Mouse (Mus musculus): ENCODE results near the gene Pmepa1. TPM values are rescaled to one million over a fixed set of nuclear protein-coding genes. Genes with fewer than 3 reads are reported as not detected.

Gene Pmepa1
- polyA plus RNA-seq, 1 experiment from 2014 or later = 5.6 TPM

DNA sequence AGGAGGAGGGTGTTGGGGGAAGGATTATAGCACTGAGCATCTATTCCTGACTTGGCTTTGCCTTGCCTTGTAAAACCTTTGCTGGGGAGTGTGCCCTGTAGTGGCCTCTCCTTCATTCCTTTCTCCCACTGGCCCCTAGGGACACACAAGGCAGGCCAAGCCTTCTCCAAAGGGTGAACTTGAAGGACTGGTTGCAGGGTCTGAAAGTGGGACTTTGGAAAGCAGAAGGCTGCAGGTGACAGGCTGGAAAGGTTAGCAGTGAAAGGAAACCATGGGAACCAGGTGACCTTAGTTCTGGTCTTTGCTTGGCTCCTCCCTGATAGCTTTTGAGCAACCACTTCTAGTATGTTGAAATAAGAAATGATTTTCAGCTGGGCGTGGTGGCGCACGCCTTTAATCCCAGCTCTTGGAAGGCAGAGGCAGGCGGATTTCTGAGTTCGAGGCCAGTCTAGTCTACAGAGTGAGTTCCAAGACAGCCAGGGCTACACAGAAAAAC lies 58.5 kb downstream of the Pmepa1 start:
- Histone ChIP-seq H3K9ac (no peak overlapping the region), H3K4me2 (replicated peaks) (no peak overlapping the region), H3K9me3 (replicated peaks) (peaks cover 4% of the 10 kb centered on the region), H3K36me3 (no peaks in the 10 kb centered on the region), H3K27ac (no peak overlapping the region), H3K4me1 (no peaks in the 10 kb centered on the region), H3K27me3 (no peaks in the 10 kb centered on the region), H3K4me3 (no peak overlapping the region)
- ATAC-seq (ENCODE audit: low FRiP score) = no peak
- WGBS = 86% methylated on average over 5 of the region's 5 CpGs

GRCm38 (mm10) chr2:173217246-173217645 lies 59.1 kb downstream of the Pmepa1 start:
- WGBS = 72% methylated on average over 3 of the region's 3 CpGs
- no peaks in the 10 kb centered on the region for H3K36me3 ChIP-seq
- H3K9ac ChIP-seq = no peak overlapping the region
- H3K4me2 ChIP-seq (replicated peaks) = no peak overlapping the region
- H3K27me3 ChIP-seq = no peaks in the 10 kb centered on the region
- no peaks in the 10 kb centered on the region for H3K4me1 ChIP-seq
- H3K4me3 ChIP-seq = no peak overlapping the region
- ATAC-seq (ENCODE audit: low FRiP score) = no peak
- H3K27ac ChIP-seq = no peak overlapping the region
- H3K9me3 ChIP-seq (replicated peaks) = peaks cover 4% of the 10 kb centered on the region

DNA sequence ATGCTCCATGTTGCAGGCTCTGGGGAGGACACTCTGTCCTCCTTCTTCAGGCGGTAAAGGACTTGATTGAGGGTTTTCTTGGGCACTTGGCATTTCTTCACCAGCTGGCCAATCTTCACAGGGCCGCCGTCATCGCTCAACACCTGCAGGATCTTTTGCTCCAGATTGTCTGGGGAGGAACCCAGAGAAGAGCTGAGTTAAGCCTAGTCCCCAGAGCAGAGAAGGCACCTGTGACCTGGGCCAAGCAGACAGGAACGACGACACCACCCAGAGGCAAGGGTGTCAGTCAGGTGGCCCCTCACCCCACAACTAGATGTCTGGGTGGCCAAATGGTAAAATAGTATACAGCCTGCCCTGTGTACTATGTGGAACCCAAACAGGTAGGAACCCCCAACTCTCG lies 59.5 kb downstream of the Pmepa1 start:
- H3K27ac ChIP-seq = no peak overlapping the region
- H3K27me3 ChIP-seq = no peaks in the 10 kb centered on the region
- no peak overlapping the region for H3K9ac ChIP-seq
- H3K4me3 ChIP-seq = no peak overlapping the region
- H3K4me1 ChIP-seq = no peaks in the 10 kb centered on the region
- H3K36me3 ChIP-seq = no peaks in the 10 kb centered on the region
- peaks cover 4% of the 10 kb centered on the region for H3K9me3 ChIP-seq (replicated peaks)
- no peak overlapping the region for H3K4me2 ChIP-seq (replicated peaks)
- WGBS = 91% methylated on average over 7 of the region's 7 CpGs
- no peak for ATAC-seq (ENCODE audit: low FRiP score)

GRCm38 (mm10) chr2:173212227-173212626 lies 64.1 kb downstream of the Pmepa1 start:
- ATAC-seq (ENCODE audit: low FRiP score) = no peak
- Histone ChIP-seq H3K4me2 (replicated peaks) (no peak overlapping the region), H3K9ac (no peak overlapping the region), H3K27ac (no peak overlapping the region), H3K36me3 (no peaks in the 10 kb centered on the region), H3K4me1 (no peaks in the 10 kb centered on the region), H3K27me3 (no peaks in the 10 kb centered on the region), H3K4me3 (no peak overlapping the region), H3K9me3 (replicated peaks) (no peaks in the 10 kb centered on the region)
- WGBS = 70% methylated on average over 4 of the region's 4 CpGs

GRCm38 (mm10) chr2:173209091-173209815 lies 67.1 kb downstream of the Pmepa1 start:
- H3K36me3 ChIP-seq = no peaks in the 10 kb centered on the region
- H3K27ac ChIP-seq = no peak overlapping the region
- no peaks in the 10 kb centered on the region for H3K27me3 ChIP-seq
- H3K9me3 ChIP-seq (replicated peaks) = peaks cover 5% of the 10 kb centered on the region; the same call in 1 of the 2 replicates
- no peak for ATAC-seq (ENCODE audit: low FRiP score)
- H3K9ac ChIP-seq = no peak overlapping the region
- WGBS = 91% methylated on average over 7 of the region's 7 CpGs
- no peak overlapping the region for H3K4me3 ChIP-seq
- no peaks in the 10 kb centered on the region for H3K4me1 ChIP-seq
- H3K4me2 ChIP-seq (replicated peaks) = no peak overlapping the region

GRCm38 (mm10) chr2:173207051-173207450 lies 69.3 kb downstream of the Pmepa1 start:
- no peak overlapping the region for H3K4me2 ChIP-seq (replicated peaks)
- WGBS = 94% methylated on average over 3 of the region's 3 CpGs
- ATAC-seq (ENCODE audit: low FRiP score) = no peak
- no peak overlapping the region for H3K9ac ChIP-seq
- peaks cover 5% of the 10 kb centered on the region; the same call in 1 of the 2 replicates for H3K9me3 ChIP-seq (replicated peaks)
- H3K4me1 ChIP-seq = 0 out of 2 replicates have a peak, but pooled peaks cover 2% of the 10 kb centered on the region
- no peaks in the 10 kb centered on the region for H3K27me3 ChIP-seq
- H3K27ac ChIP-seq = no peak overlapping the region
- H3K4me3 ChIP-seq = no peak overlapping the region
- H3K36me3 ChIP-seq = no peaks in the 10 kb centered on the region

GRCm38 (mm10) chr2:173205563-173206099 lies 70.7 kb downstream of the Pmepa1 start:
- H3K4me1 ChIP-seq = 0 out of 2 replicates have a peak, but pooled peaks cover 2% of the 10 kb centered on the region
- H3K27me3 ChIP-seq = no peaks in the 10 kb centered on the region
- 94% methylated on average over 14 of the region's 14 CpGs for WGBS
- no peaks in the 10 kb centered on the region for H3K36me3 ChIP-seq
- H3K4me2 ChIP-seq (replicated peaks) = no peak overlapping the region
- no peak overlapping the region for H3K4me3 ChIP-seq
- no peak overlapping the region for H3K9ac ChIP-seq
- peaks cover 5% of the 10 kb centered on the region; the same call in 1 of the 2 replicates for H3K9me3 ChIP-seq (replicated peaks)
- ATAC-seq (ENCODE audit: low FRiP score) = no peak
- no peak overlapping the region for H3K27ac ChIP-seq

DNA sequence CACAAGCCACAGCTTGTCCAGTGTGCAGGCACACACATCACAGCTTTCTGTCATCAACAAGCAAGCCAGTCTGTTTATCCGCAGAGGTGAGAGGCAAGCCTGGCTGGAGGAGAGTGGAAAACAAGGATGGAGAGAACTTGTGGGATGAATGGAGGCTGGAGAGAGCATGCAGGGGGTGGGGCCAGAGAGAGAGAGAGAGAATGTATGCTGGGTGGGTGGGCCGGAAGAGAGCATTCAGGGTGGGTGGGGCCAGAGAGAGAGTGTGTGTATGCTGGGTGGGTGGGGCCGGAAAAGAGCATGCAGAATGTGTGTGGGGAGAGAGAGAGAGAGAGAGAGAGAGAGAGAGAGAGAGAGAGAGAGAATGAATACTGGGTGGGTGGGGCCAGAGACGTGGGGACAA lies 71.7 kb downstream of the Pmepa1 start:
- Histone ChIP-seq H3K27me3 (no peaks in the 10 kb centered on the region), H3K9ac (no peak overlapping the region)

DNA sequence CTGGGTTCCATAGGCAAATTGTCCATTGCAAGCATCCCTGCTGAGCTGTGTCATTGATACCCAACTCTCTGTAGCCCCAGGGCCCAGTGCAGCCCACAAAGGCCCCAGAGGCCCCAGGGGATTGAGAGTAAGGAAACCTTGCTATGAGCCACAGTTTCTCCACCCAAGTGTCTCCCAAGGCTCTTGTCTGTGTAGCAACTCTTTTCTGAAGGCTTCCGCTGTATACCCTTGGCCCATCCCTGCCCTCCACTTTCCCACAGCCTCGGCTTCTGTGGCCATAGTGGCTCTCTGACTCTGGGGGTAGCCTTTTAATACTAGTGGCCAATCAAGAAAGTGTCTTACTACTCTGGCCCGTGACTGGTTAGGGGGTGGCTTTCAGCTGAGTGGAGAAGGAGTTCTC lies 72.6 kb downstream of the Pmepa1 start:
- no peak for ATAC-seq (ENCODE audit: low FRiP score)
- H3K36me3 ChIP-seq = no peaks in the 10 kb centered on the region
- 0 out of 2 replicates have a peak, but pooled peaks cover 2% of the 10 kb centered on the region for H3K4me1 ChIP-seq
- H3K4me2 ChIP-seq (replicated peaks) = no peak overlapping the region
- H3K27me3 ChIP-seq = no peaks in the 10 kb centered on the region
- no peak overlapping the region for H3K9ac ChIP-seq
- H3K9me3 ChIP-seq (replicated peaks) = peaks cover 5% of the 10 kb centered on the region; the same call in 1 of the 2 replicates
- WGBS = 85% methylated on average over 3 of the region's 3 CpGs
- H3K4me3 ChIP-seq = no peak overlapping the region
- no peak overlapping the region for H3K27ac ChIP-seq

More for the DNA sequence above, 71.7 kb downstream of the Pmepa1 start:
- 53% methylated on average over 4 of the region's 4 CpGs for WGBS
- Histone ChIP-seq H3K4me2 (replicated peaks) (no peak overlapping the region), H3K4me1 (0 out of 2 replicates have a peak, but pooled peaks cover 2% of the 10 kb centered on the region), H3K27ac (no peak overlapping the region), H3K4me3 (no peak overlapping the region), H3K36me3 (no peaks in the 10 kb centered on the region), H3K9me3 (replicated peaks) (peaks cover 5% of the 10 kb centered on the region; the same call in 1 of the 2 replicates)
- ATAC-seq (ENCODE audit: low FRiP score) = no peak

GRCm38 (mm10) chr2:173202924-173203689 lies 73.2 kb downstream of the Pmepa1 start:
- no peak for ATAC-seq (ENCODE audit: low FRiP score)
- Histone ChIP-seq H3K4me3 (no peak overlapping the region), H3K27ac (no peak overlapping the region), H3K4me1 (0 out of 2 replicates have a peak, but pooled peaks cover 2% of the 10 kb centered on the region), H3K9ac (no peak overlapping the region), H3K4me2 (replicated peaks) (no peak overlapping the region), H3K27me3 (no peaks in the 10 kb centered on the region), H3K36me3 (no peaks in the 10 kb centered on the region), H3K9me3 (replicated peaks) (peaks cover 5% of the 10 kb centered on the region; the same call in 1 of the 2 replicates)
- 82% methylated on average over 19 of the region's 19 CpGs for WGBS

GRCm38 (mm10) chr2:173194796-173195195 lies 81.5 kb downstream of the Pmepa1 start:
- no peaks in the 10 kb centered on the region for H3K36me3 ChIP-seq
- ATAC-seq (ENCODE audit: low FRiP score) = no peak
- no peak overlapping the region for H3K4me2 ChIP-seq (replicated peaks)
- no peak overlapping the region for H3K27ac ChIP-seq
- H3K4me1 ChIP-seq = no peaks in the 10 kb centered on the region
- no peaks in the 10 kb centered on the region for H3K9me3 ChIP-seq (replicated peaks)
- H3K4me3 ChIP-seq = no peak overlapping the region
- H3K9ac ChIP-seq = no peak overlapping the region
- WGBS = 88% methylated on average over 4 of the region's 4 CpGs
- no peaks in the 10 kb centered on the region; the same call in 1 of the 2 replicates for H3K27me3 ChIP-seq

Measured in hindbrain, embryonic 12.5 days (tissue).